Mouse (Mus musculus): ENCODE data around the gene Xpc. TPM values are rescaled to one million over a fixed set of nuclear protein-coding genes. Genes with fewer than 3 reads are reported as not detected.

Xpc gene
- total RNA-seq, 2 experiments from 2014 or later = 12.2 to 14.0 TPM

DNA sequence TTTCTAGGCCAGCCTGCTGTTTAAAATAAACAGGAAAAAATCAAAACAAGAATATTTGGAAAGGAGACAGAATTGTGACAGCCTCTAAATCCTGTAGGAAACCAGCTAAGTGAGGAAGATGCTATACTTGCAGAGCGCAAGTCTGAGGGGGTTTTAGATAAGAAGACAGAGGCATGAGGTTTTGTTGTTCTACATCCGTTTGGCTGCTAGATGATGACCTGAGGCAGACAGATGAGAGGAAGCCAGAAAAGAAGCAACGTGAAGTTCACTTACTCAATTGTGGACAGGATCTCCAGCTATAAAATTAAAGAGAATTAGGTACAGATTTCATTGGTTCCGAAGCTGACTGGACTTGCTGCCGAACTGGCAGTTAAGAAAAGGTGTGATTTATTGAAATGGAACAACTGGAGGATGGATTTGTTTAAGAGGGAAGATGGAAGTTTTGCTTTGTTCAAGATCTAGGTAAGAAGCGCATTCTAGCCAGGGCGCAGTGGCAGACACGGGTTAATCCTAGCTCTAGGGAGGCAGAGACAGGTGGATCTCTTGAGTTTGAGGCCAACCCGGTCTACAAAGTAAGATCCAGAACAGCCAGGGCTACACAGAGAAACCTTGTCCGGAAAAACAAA, 838 bp downstream of the Xpc start:
- DNase-seq (ENCODE audit: low spot score in 2 of 2) = no peak
- no peak for TF ChIP-seq CTCF (conservative IDR thresholded peaks at IDR 0.05)
- peak overlapping the region; percentile 63 for H3K4me3 ChIP-seq
- peak overlapping the region; percentile 79; the same call in 1 of the 2 replicates for H3K27ac ChIP-seq

DNA sequence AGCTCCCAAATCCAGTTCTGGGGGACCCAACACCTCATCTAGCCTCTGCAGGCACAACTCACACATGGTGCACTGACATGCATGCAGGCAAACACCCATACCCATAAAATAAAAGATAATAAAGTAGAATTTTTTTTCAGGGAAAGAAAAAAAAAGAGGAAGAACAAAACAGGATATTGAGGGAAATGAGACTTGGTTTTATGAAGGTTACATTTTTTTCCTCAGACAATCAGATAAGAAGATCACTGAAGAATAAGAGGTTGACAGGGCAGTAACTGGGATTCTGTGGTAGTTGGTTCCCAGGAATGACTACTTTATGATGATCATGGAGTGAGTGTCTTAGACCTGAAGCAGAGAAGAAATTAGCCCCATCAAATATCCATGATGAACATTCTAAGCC, 1.6 kb downstream of the Xpc start:
- Histone ChIP-seq H3K4me3 (peak overlapping the region; percentile 63), H3K27ac (no peak overlapping the region)
- TF ChIP-seq CTCF (conservative IDR thresholded peaks at IDR 0.05) = no peak
- no peak for DNase-seq (ENCODE audit: low spot score in 2 of 2)

DNA sequence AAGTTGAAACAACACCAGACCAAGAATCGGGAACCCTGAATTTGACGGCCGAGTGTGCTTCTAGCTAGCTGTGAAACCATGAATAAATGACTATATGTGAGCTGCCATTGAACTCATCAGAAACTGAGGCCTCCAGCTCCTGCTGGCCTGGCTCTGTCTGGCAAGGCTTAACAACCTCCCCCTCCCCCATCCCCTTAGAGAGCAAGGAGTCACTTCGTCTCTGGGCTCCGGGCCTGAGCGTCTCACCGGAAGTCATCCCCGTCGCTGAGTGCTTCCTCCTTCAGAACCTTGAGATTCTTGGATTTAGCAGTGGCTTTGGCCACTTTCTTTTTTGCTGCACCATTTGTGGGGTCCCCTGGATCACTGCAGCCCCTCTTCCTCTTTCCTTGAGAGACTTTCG, 5.5 kb downstream of the Xpc start:
- no peak overlapping the region for H3K4me3 ChIP-seq
- H3K27ac ChIP-seq = no peak overlapping the region
- no peak for DNase-seq (ENCODE audit: low spot score in 2 of 2)
- TF ChIP-seq CTCF (conservative IDR thresholded peaks at IDR 0.05) = no peak

- H3K4me3 ChIP-seq = no peak overlapping the region
- H3K27ac ChIP-seq = no peak overlapping the region
- peak; percentile 91 for TF ChIP-seq CTCF (conservative IDR thresholded peaks at IDR 0.05)
- peak; percentile 53 to 75 for DNase-seq (ENCODE audit: low spot score in 2 of 2)
Observed at GRCm38 (mm10) chr6:91509326-91509725, 6.4 kb downstream of the Xpc start.

GRCm38 (mm10) chr6:91508041-91508440, 7.6 kb downstream of the Xpc start:
- Histone ChIP-seq H3K4me3 (no peak overlapping the region), H3K27ac (no peak overlapping the region)
- no peak for DNase-seq (ENCODE audit: low spot score in 2 of 2)
- no peak for TF ChIP-seq CTCF (conservative IDR thresholded peaks at IDR 0.05)

- Histone ChIP-seq H3K27ac (no peak overlapping the region), H3K4me3 (no peak overlapping the region)
- no peak for DNase-seq (ENCODE audit: low spot score in 2 of 2)
- TF ChIP-seq CTCF (conservative IDR thresholded peaks at IDR 0.05) = no peak
Observed at GRCm38 (mm10) chr6:91506036-91506435, 9.7 kb downstream of the Xpc start.

GRCm38 (mm10) chr6:91503302-91503701, 12.4 kb downstream of the Xpc start:
- DNase-seq (ENCODE audit: low spot score in 2 of 2) = no peak
- Histone ChIP-seq H3K27ac (no peak overlapping the region), H3K4me3 (no peak overlapping the region)
- no peak for TF ChIP-seq CTCF (conservative IDR thresholded peaks at IDR 0.05)

DNA sequence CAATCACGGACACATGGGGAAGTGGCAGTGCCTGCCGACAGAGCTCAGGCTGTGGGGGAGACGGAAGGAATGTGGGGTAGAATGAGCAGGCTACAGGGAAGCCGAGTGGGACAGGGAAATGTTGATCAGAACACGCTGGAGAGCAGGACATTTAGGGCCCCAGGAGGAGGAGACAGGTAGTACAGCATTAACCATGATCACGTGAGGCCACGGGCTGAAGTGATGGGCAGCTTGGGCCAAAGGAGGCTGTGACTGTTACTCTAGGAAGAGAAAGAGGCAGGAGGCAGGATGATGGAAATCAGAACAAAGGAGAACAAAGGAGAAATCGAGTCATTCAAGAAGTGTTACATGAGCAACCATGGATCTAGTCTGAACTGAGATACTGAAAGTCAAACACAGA, 21.2 kb downstream of the Xpc start:
- TF ChIP-seq CTCF (conservative IDR thresholded peaks at IDR 0.05) = no peak
- Histone ChIP-seq H3K27ac (no peak overlapping the region), H3K4me3 (no peak overlapping the region)
- no peak for DNase-seq (ENCODE audit: low spot score in 2 of 2)

DNA sequence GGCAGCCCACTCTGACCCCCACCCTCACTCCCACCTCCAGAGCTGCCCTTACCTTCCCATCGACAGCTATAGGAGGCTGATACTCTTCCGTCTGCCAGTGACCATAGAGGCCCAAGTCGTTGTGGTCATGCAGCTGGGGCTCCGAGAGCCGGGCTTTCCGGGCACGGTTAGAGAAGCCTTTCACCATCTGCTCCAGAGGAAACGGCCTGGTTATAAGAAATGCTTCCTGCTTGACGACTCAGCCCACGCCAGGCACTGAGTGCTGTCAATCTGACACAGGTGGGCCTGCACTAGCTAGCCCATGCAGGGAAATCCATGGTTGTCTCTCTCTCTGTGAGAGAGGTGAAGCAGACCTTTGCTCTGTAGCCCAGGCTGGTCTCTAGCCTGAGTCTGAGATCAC, 22.6 kb downstream of the Xpc start:
- H3K27ac ChIP-seq = no peak overlapping the region
- DNase-seq (ENCODE audit: low spot score in 2 of 2) = no peak
- H3K4me3 ChIP-seq = no peak overlapping the region
- no peak for TF ChIP-seq CTCF (conservative IDR thresholded peaks at IDR 0.05)

GRCm38 (mm10) chr6:91491004-91491403, 24.7 kb downstream of the Xpc start:
- 0 out of 2 replicates have a peak overlapping the region, but pooled peaks have one; percentile 65 for H3K27ac ChIP-seq
- no peak overlapping the region for H3K4me3 ChIP-seq
- DNase-seq (ENCODE audit: low spot score in 2 of 2) = no peak
- TF ChIP-seq CTCF (conservative IDR thresholded peaks at IDR 0.05) = no peak

- DNase-seq (ENCODE audit: low spot score in 2 of 2) = peak; percentile 35 to 44
- Histone ChIP-seq H3K27ac (peak overlapping the region; percentile 65), H3K4me3 (no peak overlapping the region)
- TF ChIP-seq CTCF (conservative IDR thresholded peaks at IDR 0.05) = no peak
Observed at GRCm38 (mm10) chr6:91489872-91490271, 25.8 kb downstream of the Xpc start.

GRCm38 (mm10) chr6:91488496-91489212, 27.0 kb downstream of the Xpc start:
- Histone ChIP-seq H3K27ac (peak overlapping the region; percentile 65), H3K4me3 (no peak overlapping the region)
- no peak for TF ChIP-seq CTCF (conservative IDR thresholded peaks at IDR 0.05)
- peak in 1 of 2 experiments; percentile 46 for DNase-seq (ENCODE audit: low spot score in 2 of 2)

DNA sequence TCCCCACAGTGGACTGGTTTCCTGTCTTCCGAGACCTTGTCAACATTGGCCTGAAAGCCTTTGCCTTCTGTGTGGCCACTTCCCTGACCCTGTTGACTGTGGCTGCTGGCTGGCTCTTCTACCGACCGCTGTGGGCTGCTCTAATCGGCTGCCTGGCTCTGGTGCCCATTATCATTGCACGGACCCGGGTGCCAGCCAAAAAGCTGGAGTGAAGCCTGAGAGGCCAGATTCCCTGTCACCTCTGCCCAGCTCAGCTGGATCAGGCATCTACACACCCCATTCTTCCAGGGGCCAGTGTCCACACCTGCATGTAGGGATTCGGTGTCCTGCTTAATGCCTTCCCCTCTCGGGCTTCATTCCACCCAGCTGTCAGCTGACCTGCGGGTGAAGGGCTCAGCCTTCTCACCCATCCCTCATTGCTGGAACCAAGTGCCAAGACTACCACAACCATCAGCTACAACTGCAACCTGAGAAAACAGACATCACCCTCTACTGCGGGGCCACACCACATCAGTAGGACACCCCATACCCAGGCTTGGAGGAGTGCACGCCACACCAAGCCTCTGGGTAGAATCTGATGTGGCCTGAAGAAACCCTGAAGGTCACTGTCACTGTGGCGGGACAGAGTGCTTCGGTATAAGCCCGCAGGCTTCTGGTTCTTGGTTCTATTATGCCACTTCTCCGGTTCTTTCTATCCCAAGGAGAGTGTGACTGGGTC, 28.8 kb downstream of the Xpc start:
- no peak for TF ChIP-seq CTCF (conservative IDR thresholded peaks at IDR 0.05)
- no peak overlapping the region for H3K4me3 ChIP-seq
- no peak overlapping the region for H3K27ac ChIP-seq
- DNase-seq (ENCODE audit: low spot score in 2 of 2) = no peak
